Mouse (Mus musculus): ENCODE data around the gene Rfx3. TPM values are rescaled to one million over a fixed set of nuclear protein-coding genes. Genes with fewer than 3 reads are reported as not detected.

The Rfx3 gene
- polyA plus RNA-seq, 1 experiment from 2014 or later = 31.0 TPM

DNA sequence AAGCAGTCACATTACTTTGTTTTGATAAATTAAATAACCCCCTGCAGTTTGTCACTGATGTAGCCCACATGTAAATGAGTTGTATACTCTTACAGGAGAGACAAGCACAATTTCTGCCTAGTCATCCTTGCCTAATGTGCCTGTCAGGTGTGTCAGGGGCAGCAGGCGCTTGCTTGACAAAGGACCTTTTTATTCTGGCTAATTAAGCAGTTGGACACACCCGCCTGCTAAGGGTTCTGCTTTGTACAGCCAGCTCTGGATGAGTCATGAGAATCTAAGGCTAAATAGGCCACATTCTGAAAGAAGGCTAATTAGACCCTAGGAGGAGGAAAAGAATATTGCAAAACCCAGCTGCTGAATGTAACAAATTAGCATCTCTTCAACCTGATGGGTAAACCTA, 106.3 kb downstream of the Rfx3 start:
- Histone ChIP-seq H3K9ac (replicated peaks) (no peak overlapping the region), H3K9me3 (no peaks in the 10 kb centered on the region), H3K27me3 (no peaks in the 10 kb centered on the region), H3K27ac (replicated peaks) (peak overlapping the region; percentile 52), H3K4me3 (no peak overlapping the region), H3K4me1 (peaks cover 13% of the 10 kb centered on the region), H3K4me2 (replicated peaks) (no peak overlapping the region), H3K36me3 (no peaks in the 10 kb centered on the region)
- WGBS = 26% methylated on average over 2 of the region's 2 CpGs
- ATAC-seq (ENCODE audit: low FRiP score, low read depth) = peak; percentile 83

DNA sequence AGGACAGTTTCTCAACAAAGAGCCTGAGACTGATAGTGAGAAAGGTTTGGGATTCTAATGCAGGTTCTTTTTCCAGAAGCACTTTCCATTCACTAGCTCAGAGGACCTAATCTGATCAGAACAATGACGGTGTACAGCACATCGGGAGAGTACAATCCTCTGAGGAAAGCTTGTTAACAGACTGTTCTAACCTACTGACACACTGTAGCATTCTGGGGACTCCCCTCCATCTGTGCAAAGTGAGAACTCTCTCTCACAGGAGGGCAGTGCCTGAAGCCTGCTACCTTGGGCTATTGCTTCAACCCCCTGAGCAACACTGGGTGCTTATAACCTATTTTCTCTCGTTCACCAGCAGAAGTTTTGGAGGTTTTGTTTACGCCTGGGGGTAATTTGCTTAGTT, 106.8 kb downstream of the Rfx3 start:
- peaks cover 13% of the 10 kb centered on the region for H3K4me1 ChIP-seq
- H3K27me3 ChIP-seq = no peaks in the 10 kb centered on the region
- H3K9ac ChIP-seq (replicated peaks) = no peak overlapping the region
- peak; percentile 58; the same call in 1 of the 2 replicates for ATAC-seq (ENCODE audit: low FRiP score, low read depth)
- WGBS = 41% methylated on average over 4 of the region's 4 CpGs
- H3K27ac ChIP-seq (replicated peaks) = peak overlapping the region; percentile 52; the same call in 1 of the 2 replicates
- H3K36me3 ChIP-seq = no peaks in the 10 kb centered on the region
- no peak overlapping the region for H3K4me3 ChIP-seq
- no peak overlapping the region for H3K4me2 ChIP-seq (replicated peaks)
- H3K9me3 ChIP-seq = no peaks in the 10 kb centered on the region

DNA sequence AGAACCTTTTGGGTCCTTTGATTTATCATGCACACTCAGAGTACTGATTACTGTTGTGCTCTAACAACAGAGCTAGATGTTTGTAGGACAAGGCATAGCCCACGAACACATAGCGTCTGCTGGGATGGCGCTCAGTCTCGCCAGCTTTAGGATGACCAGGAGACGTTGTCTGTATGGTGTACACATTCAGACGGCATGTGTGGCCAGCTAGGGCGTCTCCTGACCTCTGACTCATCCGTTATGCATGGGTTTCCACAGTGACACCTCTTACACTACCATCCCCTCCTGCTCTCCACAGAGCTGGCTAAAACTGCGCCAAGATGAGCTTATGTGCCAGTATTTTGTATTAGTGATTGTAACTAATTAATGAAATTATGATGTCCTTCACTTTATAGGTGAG, 108.4 kb downstream of the Rfx3 start:
- Histone ChIP-seq H3K36me3 (no peaks in the 10 kb centered on the region), H3K4me2 (replicated peaks) (no peak overlapping the region), H3K27me3 (no peaks in the 10 kb centered on the region), H3K4me3 (no peak overlapping the region), H3K9ac (replicated peaks) (no peak overlapping the region), H3K27ac (replicated peaks) (no peak overlapping the region), H3K9me3 (no peaks in the 10 kb centered on the region), H3K4me1 (peaks cover 13% of the 10 kb centered on the region)
- no peak for ATAC-seq (ENCODE audit: low FRiP score, low read depth)
- WGBS = 85% methylated on average over 9 of the region's 9 CpGs

DNA sequence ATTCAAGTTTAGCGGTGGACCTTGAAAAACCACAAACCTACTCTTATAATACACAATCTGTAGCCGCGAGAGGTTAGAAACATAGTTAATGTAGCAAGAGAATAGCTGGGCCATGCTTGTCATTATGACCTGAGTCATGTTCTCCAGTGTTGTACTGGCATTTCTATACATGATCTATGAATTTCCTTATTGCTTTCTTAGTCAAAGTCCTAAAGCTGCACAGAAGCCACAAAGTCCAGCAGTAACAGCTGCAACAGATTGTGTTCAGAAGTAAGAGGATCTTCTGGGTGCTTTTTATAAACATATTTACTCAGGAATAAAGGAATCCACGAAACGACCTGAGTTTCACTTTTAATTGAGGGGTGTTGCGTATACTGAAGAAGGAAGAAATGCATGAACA, 109.3 kb downstream of the Rfx3 start:
- 78% methylated on average over 6 of the region's 6 CpGs for WGBS
- Histone ChIP-seq H3K9ac (replicated peaks) (no peak overlapping the region), H3K9me3 (no peaks in the 10 kb centered on the region), H3K27me3 (no peaks in the 10 kb centered on the region), H3K4me2 (replicated peaks) (no peak overlapping the region), H3K27ac (replicated peaks) (no peak overlapping the region), H3K4me1 (peaks cover 13% of the 10 kb centered on the region), H3K36me3 (no peaks in the 10 kb centered on the region), H3K4me3 (no peak overlapping the region)
- no peak for ATAC-seq (ENCODE audit: low FRiP score, low read depth)

DNA sequence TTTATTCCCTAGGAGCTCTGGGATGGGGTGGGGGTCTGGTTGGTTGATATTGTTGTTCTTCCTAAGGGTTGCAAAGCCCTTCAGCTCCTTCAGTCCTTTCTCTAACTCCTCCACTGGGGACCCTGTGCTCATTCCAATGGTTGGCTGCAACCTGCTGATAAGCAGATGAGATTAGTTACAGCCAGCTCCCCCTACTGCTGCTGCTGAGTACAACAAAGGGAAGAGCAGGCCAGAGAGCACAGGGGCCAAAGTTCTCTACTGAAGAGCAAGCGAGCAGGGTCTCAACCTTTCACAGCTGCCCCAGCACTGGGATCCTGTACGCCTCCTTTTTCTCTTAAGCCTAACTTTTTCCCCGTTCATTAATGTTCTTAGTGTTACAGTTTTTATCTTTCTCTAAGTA, 126.4 kb downstream of the Rfx3 start:
- no peak for ATAC-seq (ENCODE audit: low FRiP score, low read depth)
- Histone ChIP-seq H3K36me3 (no peaks in the 10 kb centered on the region), H3K4me3 (no peak overlapping the region), H3K4me1 (no peaks in the 10 kb centered on the region), H3K27me3 (no peaks in the 10 kb centered on the region), H3K27ac (replicated peaks) (no peak overlapping the region), H3K9me3 (no peaks in the 10 kb centered on the region), H3K9ac (replicated peaks) (no peak overlapping the region), H3K4me2 (replicated peaks) (no peak overlapping the region)
- WGBS = 60% methylated on average over 3 of the region's 3 CpGs

DNA sequence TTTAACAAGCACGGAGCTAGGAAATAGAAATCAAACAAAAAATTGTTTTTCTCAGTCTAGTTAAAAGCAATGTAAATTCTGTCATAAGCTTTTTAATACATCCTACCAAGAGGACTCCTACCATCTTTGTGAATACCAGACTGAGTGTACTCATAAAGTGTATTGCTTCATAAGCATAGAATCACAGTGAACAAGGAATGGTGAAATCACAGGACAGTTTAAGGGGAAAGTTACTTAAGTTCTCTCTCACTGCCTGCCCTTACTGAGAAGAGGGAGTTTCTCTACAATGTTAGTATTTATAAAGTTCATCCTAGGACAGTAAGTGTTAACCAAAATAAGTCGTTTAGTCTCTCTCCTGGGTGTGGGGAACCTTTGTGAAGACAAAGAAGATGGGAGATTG, 133.5 kb downstream of the Rfx3 start:
- 94% methylated on average over 2 of the region's 2 CpGs for WGBS

DNA sequence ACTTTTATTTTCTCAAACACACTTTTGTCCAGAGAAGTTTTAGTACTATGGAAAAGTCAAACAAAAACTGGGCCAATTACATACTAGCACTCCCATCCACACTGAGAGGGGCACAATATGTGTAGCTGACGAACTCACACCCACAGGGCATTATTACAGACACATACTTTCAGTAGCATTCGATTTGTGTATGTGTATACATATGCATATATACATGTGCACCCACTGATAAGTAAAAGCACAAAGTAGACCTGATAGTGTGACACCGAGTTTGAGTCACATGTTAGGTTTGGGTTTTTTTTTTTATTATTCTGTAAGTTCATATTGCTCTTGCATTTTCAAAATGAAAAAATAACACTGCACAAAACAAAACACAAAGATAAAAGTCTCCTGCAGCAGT, 140.2 kb downstream of the Rfx3 start:
- no peak overlapping the region for H3K4me2 ChIP-seq (replicated peaks)
- H3K27ac ChIP-seq (replicated peaks) = no peak overlapping the region
- WGBS = 94% methylated on average over 3 of the region's 3 CpGs
- no peaks in the 10 kb centered on the region for H3K9me3 ChIP-seq
- no peak for ATAC-seq (ENCODE audit: low FRiP score, low read depth)
- no peaks in the 10 kb centered on the region for H3K4me1 ChIP-seq
- H3K4me3 ChIP-seq = no peak overlapping the region
- no peaks in the 10 kb centered on the region for H3K36me3 ChIP-seq
- H3K27me3 ChIP-seq = no peaks in the 10 kb centered on the region
- no peak overlapping the region for H3K9ac ChIP-seq (replicated peaks)

More for the DNA sequence above, 133.5 kb downstream of the Rfx3 start:
- Histone ChIP-seq H3K4me1 (no peaks in the 10 kb centered on the region), H3K36me3 (no peaks in the 10 kb centered on the region), H3K9me3 (no peaks in the 10 kb centered on the region), H3K27me3 (no peaks in the 10 kb centered on the region), H3K4me3 (no peak overlapping the region), H3K27ac (replicated peaks) (no peak overlapping the region), H3K9ac (replicated peaks) (no peak overlapping the region), H3K4me2 (replicated peaks) (no peak overlapping the region)
- ATAC-seq (ENCODE audit: low FRiP score, low read depth) = no peak

DNA sequence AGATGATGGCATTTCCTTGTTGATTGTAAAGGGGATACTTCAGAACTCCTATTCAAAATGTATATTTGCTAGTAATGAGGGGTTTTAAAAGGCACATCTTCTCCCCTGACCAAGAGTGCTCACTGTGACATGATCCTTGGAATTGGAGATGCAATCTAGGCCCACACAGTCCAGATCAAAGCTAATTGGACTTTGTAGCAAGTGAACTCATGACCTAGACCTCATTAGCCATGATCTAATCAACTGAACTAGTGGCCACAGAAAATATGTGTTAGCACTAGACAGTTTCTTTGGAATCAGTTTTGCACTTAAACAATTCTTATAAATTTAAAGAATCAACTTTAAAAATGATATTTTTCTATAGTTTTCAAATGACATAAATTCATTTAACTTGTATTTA, 151.3 kb downstream of the Rfx3 start:
- H3K27me3 ChIP-seq = no peaks in the 10 kb centered on the region
- H3K4me1 ChIP-seq = no peaks in the 10 kb centered on the region
- H3K4me2 ChIP-seq (replicated peaks) = no peak overlapping the region
- H3K36me3 ChIP-seq = no peaks in the 10 kb centered on the region
- H3K4me3 ChIP-seq = no peak overlapping the region
- ATAC-seq (ENCODE audit: low FRiP score, low read depth) = no peak
- H3K27ac ChIP-seq (replicated peaks) = no peak overlapping the region
- H3K9ac ChIP-seq (replicated peaks) = no peak overlapping the region
- no peaks in the 10 kb centered on the region for H3K9me3 ChIP-seq

DNA sequence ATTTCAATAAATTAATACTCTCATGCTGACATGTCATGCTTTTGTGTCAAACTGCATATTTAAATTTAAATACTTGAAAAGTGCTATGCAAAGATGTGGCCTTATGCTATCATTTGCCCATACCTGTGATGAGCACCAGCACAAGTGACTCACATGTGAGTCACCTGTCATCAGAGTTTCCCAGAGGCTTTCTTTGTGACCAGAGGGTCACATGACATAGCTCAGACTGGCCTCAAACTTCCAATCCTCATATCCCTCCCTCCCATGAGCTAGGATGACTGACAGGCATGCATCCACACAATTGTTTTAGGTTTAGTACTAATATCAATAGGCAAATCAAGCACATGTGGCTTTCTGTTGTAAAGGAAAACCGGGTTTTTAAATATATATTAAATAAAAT, 162.0 kb downstream of the Rfx3 start:
- Histone ChIP-seq H3K27me3 (no peaks in the 10 kb centered on the region), H3K9me3 (no peaks in the 10 kb centered on the region)
- 96% methylated on average over 1 of the region's 1 CpGs for WGBS

DNA sequence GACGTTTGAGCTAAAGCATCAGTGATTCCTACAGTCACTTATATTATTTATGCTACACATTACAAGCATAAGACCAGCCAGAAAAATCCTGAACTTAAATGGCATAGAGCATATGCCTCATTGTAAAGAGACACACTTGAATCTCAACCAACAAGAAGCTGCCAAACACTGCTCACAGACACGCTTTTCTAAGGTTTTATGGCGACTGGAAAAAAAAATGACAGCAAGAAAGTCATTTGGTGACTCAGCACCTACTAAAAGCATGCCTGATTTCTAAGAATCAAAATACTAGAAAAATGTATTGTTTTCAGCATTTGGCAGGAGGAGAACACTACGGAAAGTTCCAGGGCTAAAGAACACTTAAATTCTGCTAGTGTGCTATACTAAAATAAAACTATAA, 163.9 kb downstream of the Rfx3 start:
- H3K9ac ChIP-seq (replicated peaks) = no peak overlapping the region
- ATAC-seq (ENCODE audit: low FRiP score, low read depth) = no peak

More for the DNA sequence above, 162.0 kb downstream of the Rfx3 start:
- Histone ChIP-seq H3K27ac (replicated peaks) (no peak overlapping the region), H3K4me3 (no peak overlapping the region), H3K4me1 (no peaks in the 10 kb centered on the region), H3K4me2 (replicated peaks) (no peak overlapping the region), H3K36me3 (peaks cover 8% of the 10 kb centered on the region; the same call in 1 of the 2 replicates), H3K9ac (replicated peaks) (no peak overlapping the region)
- ATAC-seq (ENCODE audit: low FRiP score, low read depth) = no peak

DNA sequence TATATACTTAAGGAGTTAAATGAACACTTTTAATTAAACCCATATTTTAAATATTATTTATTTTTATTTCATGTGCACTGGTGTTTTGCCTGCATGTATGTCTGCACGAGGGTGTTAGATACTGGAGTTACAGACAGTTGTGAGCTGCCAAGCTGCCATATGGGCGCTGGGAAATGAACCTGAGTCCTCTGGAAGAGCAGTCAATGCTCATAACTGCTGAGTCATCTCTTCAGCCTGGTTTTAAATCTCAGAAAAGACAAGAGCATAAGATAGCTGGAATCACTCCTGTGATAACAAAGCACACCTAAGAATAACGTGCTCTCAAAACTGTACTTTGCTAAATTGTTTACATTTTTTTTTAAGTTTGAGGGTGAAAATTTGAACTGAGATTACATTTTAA, 172.3 kb downstream of the Rfx3 start:
- 85% methylated on average over 3 of the region's 3 CpGs for WGBS
- Histone ChIP-seq H3K27ac (replicated peaks) (no peak overlapping the region), H3K4me2 (replicated peaks) (no peak overlapping the region), H3K9ac (replicated peaks) (no peak overlapping the region), H3K4me1 (no peaks in the 10 kb centered on the region), H3K27me3 (no peaks in the 10 kb centered on the region), H3K36me3 (no peaks in the 10 kb centered on the region), H3K9me3 (no peaks in the 10 kb centered on the region), H3K4me3 (no peak overlapping the region)
- no peak for ATAC-seq (ENCODE audit: low FRiP score, low read depth)

More for the DNA sequence above, 163.9 kb downstream of the Rfx3 start:
- H3K36me3 ChIP-seq = peaks cover 8% of the 10 kb centered on the region; the same call in 1 of the 2 replicates
- H3K4me3 ChIP-seq = no peak overlapping the region
- H3K9me3 ChIP-seq = no peaks in the 10 kb centered on the region
- H3K4me1 ChIP-seq = no peaks in the 10 kb centered on the region
- H3K4me2 ChIP-seq (replicated peaks) = no peak overlapping the region
- no peak overlapping the region for H3K27ac ChIP-seq (replicated peaks)
- no peaks in the 10 kb centered on the region for H3K27me3 ChIP-seq
- 89% methylated on average over 4 of the region's 4 CpGs for WGBS

DNA sequence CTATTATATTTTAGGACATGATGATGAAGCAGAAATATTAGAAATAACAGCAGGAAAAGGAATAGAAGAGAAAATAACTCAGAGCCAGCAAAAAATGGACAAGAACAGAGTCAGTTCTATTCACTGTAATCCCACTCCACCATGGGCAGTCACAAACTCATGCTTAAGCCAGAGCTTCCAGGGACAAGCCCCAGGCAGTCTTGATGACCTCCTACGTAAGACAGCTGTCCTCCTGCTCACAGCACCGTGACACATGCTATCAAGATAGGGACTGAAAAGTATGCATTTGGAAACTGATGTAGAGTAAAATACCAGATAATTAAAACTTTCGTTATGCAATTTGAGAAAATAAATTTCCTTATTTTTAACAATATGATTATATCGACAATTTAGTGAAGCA, 172.9 kb downstream of the Rfx3 start:
- Histone ChIP-seq H3K9ac (replicated peaks) (no peak overlapping the region), H3K27me3 (no peaks in the 10 kb centered on the region), H3K36me3 (no peaks in the 10 kb centered on the region), H3K4me1 (0 out of 2 replicates have a peak, but pooled peaks cover 3% of the 10 kb centered on the region), H3K27ac (replicated peaks) (no peak overlapping the region), H3K9me3 (no peaks in the 10 kb centered on the region), H3K4me3 (no peak overlapping the region), H3K4me2 (replicated peaks) (no peak overlapping the region)
- 77% methylated on average over 4 of the region's 4 CpGs for WGBS
- no peak for ATAC-seq (ENCODE audit: low FRiP score, low read depth)

DNA sequence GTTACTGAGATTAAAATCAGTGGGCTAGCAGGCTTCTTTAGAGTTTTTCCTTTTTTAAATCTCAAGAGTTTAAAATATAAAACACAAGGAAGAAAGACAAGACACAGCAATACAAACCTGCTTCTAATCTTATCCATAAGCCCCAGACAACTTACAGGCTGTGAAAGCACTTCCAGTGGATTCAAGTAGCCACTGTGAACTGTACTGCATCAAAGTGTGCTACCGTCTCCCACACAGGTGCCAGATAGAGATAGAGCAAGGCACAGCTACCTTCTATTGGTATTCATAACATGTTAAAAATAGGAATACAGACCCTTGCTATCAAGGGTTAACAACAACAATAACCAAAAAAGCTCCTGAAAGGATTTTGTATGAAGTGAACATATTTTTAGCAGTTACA, 178.5 kb downstream of the Rfx3 start:
- Histone ChIP-seq H3K4me3 (no peak overlapping the region), H3K36me3 (no peaks in the 10 kb centered on the region), H3K4me2 (replicated peaks) (no peak overlapping the region), H3K27me3 (no peaks in the 10 kb centered on the region), H3K4me1 (0 out of 2 replicates have a peak, but pooled peaks cover 3% of the 10 kb centered on the region), H3K27ac (replicated peaks) (no peak overlapping the region), H3K9ac (replicated peaks) (no peak overlapping the region), H3K9me3 (no peaks in the 10 kb centered on the region)
- 83% methylated on average over 1 of the region's 1 CpGs for WGBS
- no peak for ATAC-seq (ENCODE audit: low FRiP score, low read depth)
